Mouse (Mus musculus) midbrain, embryonic 16.5 days (tissue): ENCODE measurements around the gene Fam133b. TPM values are rescaled to one million over a fixed set of nuclear protein-coding genes. Genes with fewer than 3 reads are reported as not detected.
"Not testable (repeated sequence)": the region's sequence is repeated elsewhere in the genome, so short reads cannot be mapped to it uniquely, and the experiment has no call there.

Experiments
- ATAC-seq: fragments of 200-750 bp; cut with Nextera tagmentation; 2 replicates; pipeline ENCODE4 v1.8.0; 2017; ENCODE audit warnings: moderate TSS enrichment
- H3K27ac ChIP-seq: fragments of 300-500 bp; sonication (generic); 2 replicates; pipeline ENCODE4 v1.5.1; 2014; ENCODE audit warnings: mild to moderate bottlenecking, low read length, mixed read lengths
- H3K27me3 ChIP-seq: fragments of 300-500 bp; sonication (generic); 2 replicates; pipeline ENCODE4 v1.6.1; 2014; ENCODE audit warnings: low read depth, low read length, mixed read lengths; ENCODE audit not compliant: control insufficient read depth, insufficient read depth
- H3K36me3 ChIP-seq: fragments of 300-500 bp; sonication (generic); 2 replicates; pipeline ENCODE4 v1.6.1; 2014; ENCODE audit warnings: mild to moderate bottlenecking, low read length, moderate library complexity, mixed read lengths; ENCODE audit not compliant: control insufficient read depth, insufficient read depth
- H3K4me1 ChIP-seq: fragments of 300-500 bp; sonication (generic); 2 replicates; pipeline ENCODE4 v1.6.1; 2014; ENCODE audit warnings: mild to moderate bottlenecking, low read length, mixed read lengths; ENCODE audit not compliant: control insufficient read depth, insufficient read depth
- H3K4me2 ChIP-seq: fragments of 300-500 bp; sonication (generic); 2 replicates; pipeline ENCODE4 v1.6.1; 2014; ENCODE audit warnings: mild to moderate bottlenecking, low read length, mixed read lengths
- H3K4me3 ChIP-seq: fragments of 300-500 bp; sonication (generic); 2 replicates; pipeline ENCODE4 v1.5.1; 2014; ENCODE audit warnings: low read depth, mild to moderate bottlenecking, low read length, moderate library complexity, mixed read lengths
- H3K9ac ChIP-seq: fragments of 300-500 bp; sonication (generic); 2 replicates; pipeline ENCODE4 v1.6.1; 2014; ENCODE audit warnings: low read depth, low read length, mixed read lengths
- H3K9me3 ChIP-seq: fragments of 300-500 bp; sonication (generic); replicated peaks from 2 replicates; pipeline ENCODE4 v1.6.1; 2014; ENCODE audit warnings: mild to moderate bottlenecking, low read length, mixed read lengths; ENCODE audit not compliant: control insufficient read depth, poor library complexity, severe bottlenecking
- WGBS: fragments of 180-500 bp; shearing (Covaris S2); extraction: QIAGEN DNeasy Blood & Tissue Kit; methylation state at CpG from one replicate; pipeline ENCODE4 v1.1.7; 2014; 5-methylcytosine and 5-hydroxymethylcytosine counted together
- polyA plus RNA-seq: library from polyadenylated mRNA; unstranded; fragments of >200 nt; fragmentation: Nextera tagmentation; extraction: Ambion mirVana; gene quantifications from 2 replicates; pipeline ENCODE4 v1.2.1, GENCODE M21; 2015

Gene Fam133b
- polyA plus RNA-seq, 1 experiment from 2014 or later = 25.2 TPM

GRCm38 (mm10) chr5:3609241-3609640 is 65.6 kb downstream of the Fam133b start:
- no peaks in the 10 kb centered on the region for H3K27me3 ChIP-seq
- H3K4me1 ChIP-seq = no peaks in the 10 kb centered on the region
- no peak overlapping the region for H3K27ac ChIP-seq
- H3K9me3 ChIP-seq = no peaks in the 10 kb centered on the region
- 97% methylated on average over 7 of the region's 7 CpGs for WGBS
- H3K4me2 ChIP-seq = no peak overlapping the region
- no peak overlapping the region for H3K4me3 ChIP-seq
- no peak overlapping the region for H3K9ac ChIP-seq
- H3K36me3 ChIP-seq = peaks cover 29% of the 10 kb centered on the region
- no peak for ATAC-seq

GRCm38 (mm10) chr5:3611835-3612234 is 68.2 kb downstream of the Fam133b start:
- not testable (repeated sequence) for H3K4me1 ChIP-seq, H3K9ac ChIP-seq, H3K27ac ChIP-seq, H3K4me2 ChIP-seq, H3K9me3 ChIP-seq, H3K27me3 ChIP-seq, H3K4me3 ChIP-seq, ATAC-seq
- peaks cover 26% of the 10 kb centered on the region for H3K36me3 ChIP-seq
- WGBS = 93% methylated on average over 2 of the region's 2 CpGs

Other genes starting within 250 kb of the Fam133b start
- gene Cdk6, start 202.3 kb upstream of the Fam133b start, polyA plus RNA-seq = 6.3 and 8.1 TPM in 2 replicates
- 2.2 and 2.4 TPM in 2 replicates for gene 1700109H08Rik, start 27.7 kb downstream of the Fam133b start, polyA plus RNA-seq
- 26.2 TPM in 2 replicates for gene Pex1, start 52.2 kb downstream of the Fam133b start, polyA plus RNA-seq
- 16.5 and 17.8 TPM in 2 replicates for gene Rbm48, start 52.8 kb downstream of the Fam133b start, polyA plus RNA-seq
- not detected in 2 replicates for gene Tmbim7, start 107.3 kb downstream of the Fam133b start, polyA plus RNA-seq
- 59.9 and 62.9 TPM in 2 replicates for gene Gatad1, start 113.4 kb downstream of the Fam133b start, polyA plus RNA-seq